Mouse (Mus musculus): ENCODE results near the gene Slc25a3.

Gene Slc25a3

DNA sequence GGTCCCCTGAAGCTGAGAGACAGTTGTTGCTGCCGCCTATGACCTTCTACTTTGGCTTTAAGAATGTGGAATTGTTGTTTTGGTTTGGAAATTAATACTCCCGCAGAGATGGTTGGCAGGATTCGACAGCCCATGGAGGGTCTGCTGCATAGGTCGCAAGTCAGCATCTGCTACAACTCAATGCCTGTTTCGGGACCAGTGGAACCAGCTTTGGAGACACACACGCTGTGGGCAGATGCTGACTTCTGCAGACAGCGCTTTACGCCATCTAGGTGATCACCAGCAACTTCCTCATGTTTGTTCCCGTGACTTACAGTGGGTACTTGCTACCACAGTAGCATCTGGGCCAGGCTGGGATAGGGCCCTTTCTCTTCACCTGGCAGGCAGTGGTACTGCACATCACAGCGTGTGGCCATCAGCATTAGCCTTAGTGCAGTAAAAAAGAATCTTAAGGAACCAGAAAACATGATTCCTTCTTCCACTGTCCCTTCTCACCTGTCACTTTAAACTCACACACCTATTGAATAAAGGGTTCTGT is 18.9 kb upstream of the Slc25a3 start:
- in situ Hi-C loops (cut with MseI, MboI): loop anchor here in 1 of 2 experiments (10.0 kb wide), 1 partner anchor 78 kb away; no protein-coding TSS in a partner anchor

DNA sequence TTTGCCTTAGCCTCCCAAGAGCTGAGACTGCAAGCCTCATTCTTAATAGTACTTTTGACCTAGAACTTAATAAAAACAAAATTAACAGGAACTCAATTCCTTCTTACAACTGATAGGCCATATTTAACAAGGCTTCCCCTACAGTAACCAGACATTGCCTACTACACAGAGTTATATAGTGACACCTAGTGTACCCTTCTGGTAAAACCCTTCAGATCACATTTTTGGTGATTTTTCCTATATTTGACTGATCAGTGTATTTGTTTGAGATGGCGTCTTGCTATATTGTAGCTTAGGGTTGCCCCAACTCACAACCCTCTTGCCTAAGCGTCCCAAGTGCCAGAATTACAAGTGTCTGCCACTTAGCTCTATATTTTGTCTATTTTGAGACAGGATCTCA is 17.7 kb upstream of the Slc25a3 start:
- in situ Hi-C loops (cut with MseI, MboI): loop anchor here in 1 of 2 experiments (10.0 kb wide), 1 partner anchor 77 kb away; no protein-coding TSS in a partner anchor

DNA sequence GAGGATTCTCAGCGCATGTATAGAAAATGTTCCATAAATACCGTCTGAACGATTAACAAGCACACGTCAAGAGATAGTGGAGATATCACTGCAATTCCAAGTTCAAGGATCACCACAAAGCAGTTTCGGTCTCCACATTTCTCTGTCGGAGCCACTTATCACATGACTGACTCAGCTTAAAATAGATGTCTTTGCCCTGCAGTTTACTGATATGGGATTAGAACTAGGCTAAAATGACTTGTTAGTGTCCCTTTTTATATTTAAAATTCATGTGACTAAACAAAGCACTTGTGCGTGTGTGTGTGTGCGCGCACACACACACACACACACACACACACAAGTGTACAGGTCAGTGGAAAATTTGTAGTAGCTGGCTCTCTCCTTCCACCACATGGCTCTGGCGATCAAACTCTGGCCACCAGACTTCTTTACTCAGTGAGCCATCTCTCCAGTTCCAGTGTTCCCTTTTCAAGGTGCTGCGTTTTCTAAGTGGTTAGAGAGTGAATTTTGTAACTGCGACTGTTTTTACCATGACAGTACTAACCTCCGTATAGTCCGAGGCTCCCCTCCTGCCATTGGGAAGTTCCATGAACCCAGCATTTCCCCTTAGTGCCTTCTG is 15.4 kb upstream of the Slc25a3 start:
- in situ Hi-C loops (cut with MseI, MboI): no loop called here

DNA sequence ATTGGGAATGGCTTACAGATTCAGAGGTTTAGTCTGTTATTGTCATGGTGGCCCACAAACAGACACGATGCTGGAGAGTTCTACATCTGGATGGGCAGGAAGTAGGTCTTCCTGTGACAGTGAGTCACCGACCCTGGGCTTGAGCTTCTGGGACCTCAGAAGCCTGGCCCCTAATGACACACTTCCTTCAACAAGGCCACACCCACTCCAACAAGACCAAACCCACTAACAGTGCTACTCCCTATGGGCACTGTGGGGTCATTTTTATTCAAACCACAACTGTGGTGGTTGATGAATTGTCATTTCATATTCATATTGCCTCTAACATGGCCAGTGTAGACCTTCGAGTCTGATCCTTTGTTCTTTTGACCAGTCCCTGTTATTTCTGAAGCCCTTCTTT is 14.5 kb upstream of the Slc25a3 start:
- in situ Hi-C loops (cut with MseI, MboI): no loop called here

DNA sequence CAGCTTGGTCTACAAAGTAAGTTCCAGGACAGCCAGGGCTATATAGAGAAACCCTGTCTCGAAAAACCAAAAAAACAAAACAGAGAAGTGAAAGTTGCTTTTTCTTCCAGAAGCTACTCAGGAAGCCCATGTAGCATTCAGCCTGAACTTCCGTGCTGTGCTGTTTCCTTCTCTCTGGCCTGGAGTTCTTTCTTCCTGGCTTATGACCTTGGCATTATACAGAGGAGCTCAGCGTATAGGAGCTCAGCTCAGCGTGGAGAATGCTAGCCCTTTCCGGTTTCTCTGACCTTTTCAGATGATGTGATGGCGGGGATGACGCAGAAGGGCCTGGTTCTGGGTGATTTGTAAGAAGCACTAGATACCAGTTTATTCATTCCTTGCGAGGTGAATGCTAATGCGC is 13.5 kb upstream of the Slc25a3 start:
- in situ Hi-C loops (cut with MseI, MboI): no loop called here

DNA sequence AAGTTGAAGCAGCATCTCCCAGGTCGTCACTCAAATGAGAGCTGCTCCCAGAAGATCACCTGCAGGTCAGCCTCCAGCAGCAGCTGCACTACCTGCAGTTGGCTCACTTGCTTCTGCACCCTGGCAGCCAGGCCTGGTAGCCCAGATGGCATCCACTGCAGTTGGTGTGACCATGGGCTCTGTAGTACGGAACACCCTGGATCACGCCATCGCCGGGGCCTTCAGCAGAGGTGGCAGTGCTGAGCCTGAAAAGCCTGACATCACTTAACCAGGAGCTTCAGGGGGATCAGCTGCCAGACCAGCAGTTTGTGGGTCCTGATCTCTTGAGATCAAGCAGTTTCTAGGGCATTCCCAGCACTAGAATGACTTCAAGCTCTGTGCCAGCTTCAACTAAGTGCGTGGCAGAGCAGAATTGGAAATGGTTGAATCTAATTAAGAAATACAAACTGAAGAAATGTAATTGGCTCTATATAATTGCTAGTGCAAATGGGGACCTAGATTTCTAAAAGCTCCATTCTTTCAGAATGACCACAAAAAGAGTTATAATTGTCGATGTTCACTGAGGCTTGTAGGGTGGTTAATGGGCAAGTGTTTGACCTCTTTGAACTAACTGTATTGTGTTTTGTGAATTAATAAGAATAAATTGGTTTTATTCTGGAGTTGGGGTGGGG is 11.6 kb upstream of the Slc25a3 start:
- in situ Hi-C loops (cut with MseI, MboI): no loop called here

DNA sequence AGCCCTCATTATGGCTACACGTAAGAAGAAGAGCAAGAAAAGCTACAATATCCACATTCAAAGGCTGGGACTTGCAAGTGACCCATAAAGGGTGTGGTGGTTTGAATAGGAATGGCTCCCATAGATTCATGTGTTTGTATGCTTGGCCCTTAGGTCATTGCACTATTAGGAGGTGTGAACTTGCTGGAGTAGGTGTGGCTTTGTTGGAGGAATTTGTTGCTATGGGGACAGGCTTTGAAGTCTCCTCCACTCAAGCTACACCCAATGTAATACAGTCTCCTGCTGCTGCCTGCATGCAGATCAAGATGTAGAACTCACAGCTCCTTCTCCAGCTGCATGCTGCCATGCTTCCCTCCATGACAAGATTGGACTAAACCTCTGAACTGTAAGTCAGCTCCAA is 7.7 kb upstream of the Slc25a3 start:
- in situ Hi-C loops (cut with MseI, MboI): no loop called here

DNA sequence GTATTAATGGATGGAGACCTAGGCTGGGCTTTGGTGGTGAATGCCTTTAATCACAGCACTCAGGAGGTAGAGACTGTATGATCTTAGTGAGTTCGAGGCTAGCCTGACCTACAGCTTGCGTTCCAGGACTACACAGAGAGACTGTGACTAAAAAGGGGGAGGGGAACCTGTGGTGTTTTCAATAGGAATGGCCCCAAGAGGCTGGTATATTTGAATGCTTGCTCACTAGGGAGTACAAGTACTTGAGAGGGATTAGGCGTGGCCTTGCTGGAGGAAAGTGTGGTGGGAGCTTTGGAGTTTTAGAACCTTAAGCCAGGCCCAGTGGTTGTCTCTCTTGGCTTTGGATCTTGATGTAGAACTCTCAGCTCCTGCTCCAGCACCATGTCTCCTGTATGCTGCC is 6.9 kb upstream of the Slc25a3 start:
- in situ Hi-C loops (cut with MseI, MboI): no loop called here

DNA sequence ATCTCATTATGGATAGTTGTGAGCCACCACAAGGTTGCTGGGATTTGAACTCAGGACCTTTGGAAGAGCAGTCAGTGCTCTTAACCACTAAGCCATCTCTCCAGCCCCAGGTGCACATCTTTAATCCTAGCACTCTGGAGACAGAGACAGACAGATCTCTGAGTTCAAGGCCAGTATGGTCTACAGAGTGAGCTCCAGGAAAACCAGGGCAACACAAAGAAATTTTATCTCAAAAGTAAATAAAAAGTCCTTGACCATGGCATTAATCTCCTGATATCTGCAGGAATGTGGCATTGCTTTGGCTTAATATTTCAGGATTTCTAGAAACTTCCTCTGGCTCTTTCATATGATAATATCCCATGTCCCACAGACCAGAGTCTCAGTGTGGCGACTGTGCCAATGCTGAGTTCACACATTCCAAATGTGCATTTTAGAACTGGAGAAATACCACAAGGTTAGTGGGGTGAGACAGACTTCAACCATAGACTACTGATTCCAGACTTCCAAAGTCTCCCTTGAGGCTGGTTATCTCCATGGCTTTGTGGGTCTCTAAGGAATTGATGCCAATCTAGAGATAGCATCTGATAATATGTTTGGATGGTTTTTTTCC is 4.8 kb upstream of the Slc25a3 start:
- in situ Hi-C loops (cut with MseI, MboI): no loop called here

DNA sequence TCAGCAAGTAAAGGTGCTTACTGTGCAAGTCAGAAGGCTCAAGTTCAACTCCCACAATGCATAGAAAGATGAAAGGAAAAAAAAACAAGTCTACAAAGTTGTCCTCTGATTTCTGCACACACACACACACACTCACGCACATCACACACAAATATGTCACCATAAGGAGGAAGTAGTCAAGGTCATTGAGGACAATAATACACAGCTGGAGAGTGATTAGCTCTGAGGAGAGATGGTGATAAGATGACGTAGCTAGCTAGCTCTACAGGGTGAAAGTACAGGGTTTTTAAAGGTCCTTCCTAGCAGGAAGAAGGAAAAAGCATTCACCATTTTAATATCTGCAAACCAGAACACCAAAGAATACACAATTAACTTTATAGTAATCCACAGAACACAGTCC is 3.5 kb upstream of the Slc25a3 start:
- in situ Hi-C loops (cut with MseI, MboI): no loop called here

DNA sequence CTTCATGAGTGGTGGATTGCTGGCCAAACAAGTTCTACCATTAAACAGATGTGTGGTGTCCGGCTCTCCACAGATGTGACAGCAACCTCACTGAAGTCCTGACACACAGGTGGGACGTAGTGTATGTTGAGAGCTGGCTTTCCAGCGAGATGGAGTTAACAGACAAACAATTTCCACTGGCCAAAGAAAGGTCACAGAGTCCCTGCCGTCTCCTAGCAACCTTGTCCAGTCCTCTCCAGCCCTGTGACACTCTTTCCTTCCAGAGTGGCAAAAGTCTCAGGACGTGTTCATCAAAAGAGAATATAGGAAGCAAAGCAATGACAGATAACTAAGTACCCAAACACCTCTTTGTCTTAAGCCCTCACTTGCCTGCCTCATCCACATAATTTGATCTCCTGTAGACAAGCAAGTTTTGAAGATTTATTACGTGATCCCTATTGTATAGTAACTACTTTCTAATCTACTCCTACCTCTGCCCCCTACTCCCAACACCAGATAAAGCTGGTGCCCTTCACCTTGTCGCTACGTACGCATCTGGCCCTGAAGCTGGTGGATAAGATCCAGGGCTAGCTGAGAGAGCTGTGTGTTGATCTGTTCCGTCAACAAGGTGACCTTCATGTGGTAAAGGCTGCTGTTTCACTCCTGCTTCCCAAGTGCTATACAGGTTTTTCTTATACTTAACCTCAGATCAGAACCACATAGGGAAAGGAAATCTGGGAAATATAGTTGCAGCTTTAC is 2.9 kb upstream of the Slc25a3 start:
- in situ Hi-C loops (cut with MseI, MboI): no loop called here

DNA sequence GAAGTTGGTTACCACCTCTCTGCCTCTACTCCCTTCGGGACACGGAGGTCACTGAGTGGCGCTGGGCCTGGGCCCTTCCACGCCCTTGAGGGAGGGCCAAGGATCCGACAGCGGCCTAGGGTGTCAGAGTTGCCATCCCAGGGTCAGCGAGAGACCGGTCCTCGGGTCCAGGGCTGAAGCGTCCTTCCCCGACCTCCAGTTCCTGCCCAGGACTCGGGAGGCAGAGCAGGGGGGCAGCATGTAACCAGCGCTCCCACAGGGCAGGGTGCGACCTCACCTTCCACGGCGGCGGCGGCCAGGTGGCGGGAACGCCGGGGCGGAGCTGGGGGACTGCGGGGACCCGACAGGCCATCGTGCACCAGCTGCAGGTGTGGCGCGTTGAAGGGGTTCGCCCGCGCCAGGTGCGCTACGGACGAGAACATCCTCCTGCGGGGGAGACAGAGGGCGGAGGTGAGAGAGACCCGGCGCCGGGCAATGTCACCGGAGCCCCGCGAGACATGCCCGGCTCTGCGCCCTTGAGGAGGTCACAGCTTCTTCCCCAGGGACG is 505 bp downstream of the Slc25a3 start:
- in situ Hi-C loops (cut with MseI, MboI): no loop called here

DNA sequence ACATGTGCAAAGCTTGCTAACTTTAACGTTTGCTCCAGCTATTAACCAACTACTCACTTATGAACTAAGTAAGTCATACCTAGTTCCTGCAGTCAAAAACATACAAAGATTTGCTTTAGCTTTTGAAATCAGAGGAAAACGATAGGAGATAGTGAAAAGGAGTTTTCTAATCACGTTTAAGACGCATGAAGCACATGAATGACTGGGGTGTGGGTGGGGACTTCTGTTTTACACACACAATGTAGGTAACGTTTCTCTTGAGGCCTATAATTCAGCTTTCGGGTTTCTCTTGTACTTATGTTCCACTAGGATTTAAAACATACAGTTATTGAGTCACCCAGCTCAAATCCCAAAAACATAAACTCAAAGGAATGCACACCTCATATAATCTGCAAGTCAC is 1.2 kb downstream of the Slc25a3 start:
- in situ Hi-C loops (cut with MseI, MboI): no loop called here

DNA sequence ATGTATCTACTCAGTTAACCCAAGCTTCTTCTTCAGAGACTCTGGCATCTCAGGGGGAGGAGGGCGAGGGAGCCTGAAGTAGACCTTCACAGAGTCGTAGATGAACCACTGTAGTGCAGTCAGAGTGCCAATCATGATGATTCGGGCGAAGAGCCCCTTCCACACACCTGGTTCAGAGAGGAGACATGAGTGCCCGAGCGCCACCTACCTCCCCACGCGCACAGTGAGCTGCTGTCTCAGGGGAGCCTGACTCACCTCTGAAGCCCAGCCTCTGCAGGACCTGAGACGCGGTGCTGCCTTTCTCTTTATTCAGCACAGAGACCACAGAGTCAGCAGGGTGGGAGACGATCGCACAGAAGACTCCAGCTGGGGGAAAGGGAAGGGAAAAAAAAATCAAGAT is 6.9 kb downstream of the Slc25a3 start:
- in situ Hi-C loops (cut with MseI, MboI): no loop called here

DNA sequence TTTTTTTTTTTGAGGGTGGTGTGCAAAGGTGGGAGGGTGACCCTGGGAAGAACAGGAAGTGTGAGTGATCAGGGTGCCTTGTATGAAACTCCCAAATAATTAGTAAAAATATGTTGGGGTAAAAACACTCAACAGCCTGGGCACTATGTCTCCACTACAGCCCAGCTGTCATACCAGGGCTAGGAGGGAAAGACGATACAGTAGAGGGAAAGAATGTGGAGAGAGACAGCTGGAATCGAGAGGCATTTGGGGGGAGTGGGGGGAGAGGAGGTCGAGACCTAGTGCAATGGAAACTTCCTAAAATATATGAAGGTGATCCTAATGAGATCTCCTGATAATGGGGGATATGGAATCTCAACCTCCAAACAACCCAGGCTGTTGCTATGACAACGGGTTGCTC is 14.0 kb downstream of the Slc25a3 start:
- in situ Hi-C loops (cut with MseI, MboI): no loop called here

DNA sequence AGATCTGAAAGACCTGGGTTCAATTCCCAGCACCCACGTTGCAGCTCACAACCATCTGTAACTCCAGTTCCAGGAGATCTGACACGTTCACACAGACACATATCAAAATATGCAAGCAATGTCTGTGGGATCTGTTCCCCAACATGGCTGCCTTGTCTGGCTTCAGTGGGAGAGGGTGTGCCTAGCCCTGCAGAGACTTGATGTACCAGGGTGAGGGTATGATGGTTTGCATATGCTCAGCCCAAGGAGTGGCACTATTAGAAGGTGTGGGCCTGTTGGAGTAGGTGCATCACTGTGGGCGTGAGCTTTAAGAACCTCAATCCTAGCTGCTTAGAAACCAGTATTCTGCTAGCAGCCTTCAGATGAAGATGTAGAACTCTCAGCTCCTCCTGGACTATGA is 17.9 kb downstream of the Slc25a3 start:
- in situ Hi-C loops (cut with MseI, MboI): no loop called here

DNA sequence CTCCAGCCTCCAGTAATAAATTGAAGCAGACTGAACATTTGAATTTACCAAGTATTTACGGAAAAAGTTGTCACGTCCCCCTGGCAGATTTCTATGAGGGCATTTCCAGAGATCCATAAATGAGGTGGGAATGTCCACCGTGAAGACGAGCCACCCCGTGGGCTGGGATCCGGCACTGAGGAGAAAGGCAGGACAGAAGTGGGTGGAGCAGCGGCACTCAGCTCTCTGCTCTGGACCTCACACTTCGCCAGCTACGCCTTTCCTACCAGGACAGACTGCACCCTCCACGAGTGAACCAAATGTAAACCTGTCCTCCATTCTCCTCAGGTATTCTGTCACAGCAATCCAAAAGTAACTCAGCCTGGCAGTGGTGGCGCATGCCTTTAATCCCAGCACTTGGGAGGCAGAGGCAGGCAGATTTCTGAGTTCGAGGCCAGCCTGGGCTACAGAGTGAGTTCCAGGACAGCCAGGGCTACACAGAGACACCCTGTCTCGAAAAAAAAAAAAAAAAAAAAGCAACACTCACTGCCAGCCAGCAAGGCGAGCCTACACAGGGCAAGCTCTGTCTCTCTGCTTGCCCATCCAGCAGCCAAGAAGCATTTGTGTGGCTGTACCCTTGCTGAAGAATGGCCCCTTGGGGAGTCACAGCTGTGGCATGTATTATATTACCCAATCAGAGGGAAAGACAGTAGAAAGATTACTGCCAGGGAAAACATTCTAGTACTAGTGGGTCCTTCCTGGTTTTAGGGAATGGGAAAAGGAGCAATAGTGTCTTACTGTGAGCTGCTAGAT is 20.9 kb downstream of the Slc25a3 start:
- in situ Hi-C loops (cut with MseI, MboI): no loop called here

DNA sequence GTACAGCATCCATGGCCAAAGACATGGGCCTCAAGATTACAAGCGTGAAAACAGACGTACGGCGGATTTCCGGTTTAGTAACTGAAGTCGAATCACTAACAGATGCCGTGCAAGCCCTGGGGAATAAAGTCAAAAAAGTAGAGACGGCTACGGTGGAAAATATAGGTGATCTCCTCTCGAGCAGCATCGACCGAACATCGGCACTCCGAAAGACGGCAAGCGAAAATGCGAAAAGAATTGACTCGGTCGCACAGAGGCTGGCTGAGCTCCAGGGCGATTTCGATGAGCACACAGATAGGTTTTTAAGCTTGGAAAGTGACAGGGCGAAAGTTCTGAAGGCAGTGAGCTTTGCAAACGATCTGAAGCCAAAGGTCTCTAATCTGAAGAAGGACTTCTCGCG is 21.9 kb downstream of the Slc25a3 start:
- in situ Hi-C loops (cut with MseI, MboI): no loop called here

DNA sequence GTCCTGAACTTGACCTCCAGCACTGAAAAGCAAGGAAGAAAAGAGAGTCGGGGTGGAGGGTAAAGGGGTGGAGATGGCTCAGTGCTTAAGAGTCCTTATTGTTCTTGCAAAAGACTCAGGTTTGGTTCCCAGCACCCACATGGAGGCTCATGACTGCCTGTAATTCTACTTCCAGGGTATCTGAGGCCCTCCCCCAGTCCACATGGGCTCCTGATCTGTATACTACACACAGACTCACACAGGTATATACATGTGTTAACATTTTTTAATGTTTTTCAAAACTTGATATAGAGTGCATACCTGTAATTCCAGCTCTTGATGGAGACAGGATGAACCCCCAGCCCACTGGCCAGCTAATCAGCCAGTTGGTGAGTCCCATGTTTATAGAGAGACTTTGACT is 23.8 kb downstream of the Slc25a3 start:
- in situ Hi-C loops (cut with MseI, MboI): no loop called here

DNA sequence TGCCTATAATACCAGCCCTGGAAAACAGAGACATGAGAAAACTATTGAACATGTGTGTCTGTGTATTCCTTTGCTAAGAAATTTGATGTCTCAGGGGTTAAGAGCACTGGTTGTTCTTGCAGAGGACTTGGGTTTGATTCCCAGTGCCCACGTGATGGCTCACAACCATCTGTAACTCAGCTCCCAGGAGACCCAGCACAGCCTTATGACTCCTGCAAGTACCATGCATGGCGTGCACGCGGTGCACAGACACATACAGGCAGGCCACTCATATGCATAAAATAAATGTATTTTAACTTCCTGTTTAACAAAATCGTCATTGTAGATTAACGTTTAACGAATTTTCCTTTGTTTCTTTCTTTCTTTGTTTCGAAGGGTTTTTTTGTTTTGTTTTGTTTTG is 25.8 kb downstream of the Slc25a3 start:
- in situ Hi-C loops (cut with MseI, MboI): no loop called here

All from mouse trophoblast stem cell (cell line).